Mouse (Mus musculus) MEL (cell line): ENCODE data around the gene Mrfap1.

Experiments
- CHD1 ChIP-seq: IDR thresholded peaks from 2 replicates; pipeline ENCODE4 v1.6.1; 2012; ENCODE audit warnings: low read depth, mild to moderate bottlenecking, inconsistent platforms, low read length, improper control_type of control experiment
- CTCF ChIP-seq, 3 experiments: IDR thresholded peaks in 2 of 3; conservative IDR thresholded peaks in 1 of 3; 2 replicates each; pipeline ENCODE4 v1.5.1; 2011 to 2012; ENCODE audit warnings: low read length in 3 of 3, low read depth in 2 of 3, mild to moderate bottlenecking in 2 of 3, improper control_type of control experiment in 1 of 3, inconsistent platforms in 1 of 3, mixed read lengths in 1 of 3, moderate library complexity in 1 of 3; ENCODE audit not compliant: control insufficient read depth in 1 of 3, insufficient read depth in 1 of 3, poor library complexity in 1 of 3, severe bottlenecking in 1 of 3
- ETS1 ChIP-seq: IDR thresholded peaks from 2 replicates; pipeline ENCODE4 v1.6.1; 2012; ENCODE audit warnings: low read depth, mild to moderate bottlenecking, inconsistent platforms, low read length, improper control_type of control experiment, moderate library complexity
- MAFK ChIP-seq: IDR thresholded peaks from 2 replicates; pipeline ENCODE4 v1.6.1; 2011; ENCODE audit warnings: low read depth, mild to moderate bottlenecking, low read length, improper control_type of control experiment, borderline replicate concordance
- MEF2A ChIP-seq: IDR thresholded peaks from 2 replicates; pipeline ENCODE4 v1.6.1; 2014; ENCODE audit warnings: low read depth, mild to moderate bottlenecking, inconsistent platforms, low read length, improper control_type of control experiment; ENCODE audit not compliant: poor library complexity, insufficient replicate concordance, severe bottlenecking; ENCODE audit errors: extremely low read depth
- MXI1 ChIP-seq: IDR thresholded peaks from 2 replicates; pipeline ENCODE4 v1.6.1; 2011; ENCODE audit warnings: mild to moderate bottlenecking, low read depth, low read length, improper control_type of control experiment
- POLR2A ChIP-seq, 2 experiments: IDR thresholded peaks; 2 replicates each; pipeline ENCODE4 v1.6.1; 2011 to 2012; ENCODE audit warnings: low read length in 2 of 2, mild to moderate bottlenecking in 2 of 2, control low read depth in 1 of 2, improper control_type of control experiment in 1 of 2, low read depth in 1 of 2, moderate library complexity in 1 of 2; ENCODE audit not compliant: control insufficient read depth in 1 of 2, insufficient read depth in 1 of 2, poor library complexity in 1 of 2
- TAL1 ChIP-seq: IDR thresholded peaks from 2 replicates; pipeline ENCODE4 v1.6.1; 2012; ENCODE audit warnings: mild to moderate bottlenecking, inconsistent platforms, low read length, moderate library complexity, mixed read lengths
- UBTF ChIP-seq: IDR thresholded peaks from 2 replicates; pipeline ENCODE4 v1.6.1; 2012; ENCODE audit warnings: low read depth, mild to moderate bottlenecking, inconsistent platforms, low read length, improper control_type of control experiment, moderate library complexity, borderline replicate concordance; ENCODE audit not compliant: insufficient read depth
- USF2 ChIP-seq, 2 experiments: IDR thresholded peaks; 2 replicates each; pipeline ENCODE4 v1.6.1; 2011 to 2012; ENCODE audit warnings: improper control_type of control experiment in 2 of 2, low read length in 2 of 2, borderline replicate concordance in 1 of 2, inconsistent platforms in 1 of 2, low read depth in 1 of 2, mild to moderate bottlenecking in 1 of 2; ENCODE audit not compliant: insufficient read depth in 1 of 2

- no peak for TF ChIP-seq ETS1
- TF ChIP-seq CTCF (IDR thresholded peaks at IDR 0.05 in 2 of 3, conservative IDR thresholded peaks at IDR 0.05 in 1 of 3; ENCODE audit: control insufficient read depth in 1 of 3, insufficient read depth in 1 of 3, low read depth in 2 of 3, low read length in 3 of 3, poor library complexity in 1 of 3, severe bottlenecking in 1 of 3), result peak; percentile 98 to 99 (median 99)
- TF ChIP-seq MAFK, result no peak
- no peak for TF ChIP-seq TAL1
- no peak for TF ChIP-seq USF2 (IDR thresholded peaks at IDR 0.05; ENCODE audit: borderline replicate concordance in 1 of 2, insufficient read depth in 1 of 2, low read depth in 1 of 2, low read length in 2 of 2)
- no peak for TF ChIP-seq POLR2A (IDR thresholded peaks at IDR 0.05; ENCODE audit: control insufficient read depth in 1 of 2, insufficient read depth in 1 of 2, low read depth in 1 of 2, low read length in 2 of 2, poor library complexity in 1 of 2)
- TF ChIP-seq UBTF, result no peak
- no peak for TF ChIP-seq MEF2A
- no peak for TF ChIP-seq CHD1
- TF ChIP-seq MXI1, result peak; percentile 83
These were observed 39.4 kb upstream of the Mrfap1 start for GRCm38 (mm10) chr5:36835933-36836332.
